Mouse (Mus musculus) liver, adult 2 months (tissue): ENCODE measurements at regions not wholly inside any gene's neighbourhood (a gene's known extent, or its start where the extent isn't known, plus 50 kb on each side); places are given as distances from the start of the nearest gene placed in this dataset.

Source experiments
- CTCF ChIP-seq: fragments of 200-500 bp; IDR thresholded peaks from 2 replicates; pipeline ENCODE4 v1.5.1; 2011; ENCODE audit warnings: low read depth, low read length, control low read depth
- POLR2A ChIP-seq: fragments of 200-500 bp; IDR thresholded peaks from 2 replicates; pipeline ENCODE4 v1.6.1; 2011; ENCODE audit warnings: low read length, control low read depth; ENCODE audit not compliant: insufficient read depth; ENCODE audit errors: extremely low read depth

DNA sequence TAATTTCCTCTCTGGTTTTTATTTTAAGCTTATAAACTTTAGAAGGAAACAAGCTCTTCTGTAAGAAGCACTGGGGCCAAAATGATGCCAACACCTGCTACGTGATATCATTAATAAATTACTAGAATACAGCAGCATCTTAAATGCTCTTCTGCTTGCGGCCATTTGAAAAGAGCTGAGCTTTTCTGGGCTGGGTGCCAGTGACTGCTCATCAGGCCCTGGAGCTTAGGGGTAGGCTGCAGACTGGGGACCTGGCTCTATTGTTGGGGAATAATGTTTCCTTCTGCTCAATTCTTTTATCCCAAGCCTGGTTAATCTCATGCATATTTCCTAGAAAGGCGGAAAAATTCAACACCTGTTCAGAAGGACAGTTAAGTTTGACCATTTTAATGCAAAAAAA is 436.7 kb upstream of the Zdhhc25 start:
- no peak for TF ChIP-seq CTCF
- no peak for TF ChIP-seq POLR2A
